Mouse (Mus musculus) gastrocnemius, postnatal 4 days (tissue): ENCODE results near the gene Klhl33. TPM values are rescaled to one million over a fixed set of nuclear protein-coding genes. Genes with fewer than 3 reads are reported as not detected.
"Not testable (repeated sequence)": the region's sequence is repeated elsewhere in the genome, so short reads cannot be mapped to it uniquely, and the experiment has no call there.

Experiments
- DNase-seq, 2 experiments: peaks; one replicate each; pipeline ENCODE4 v3.0.0; 2021 to 2022; ENCODE audit warnings: low spot score in 2 of 2, mixed read lengths in 2 of 2
- total RNA-seq, 2 experiments: library from RNA; stranded (reverse); gene quantifications; 2 replicates each; pipeline ENCODE4 v1.2.3; 2021

The Klhl33 gene
- total RNA-seq, 2 experiments from 2014 or later, result 5.8 to 10.1 TPM

- DNase-seq, result no peak
Measured at GRCm38 (mm10) chr14:50904828-50905129, 7.5 kb upstream of the Klhl33 start.

DNA sequence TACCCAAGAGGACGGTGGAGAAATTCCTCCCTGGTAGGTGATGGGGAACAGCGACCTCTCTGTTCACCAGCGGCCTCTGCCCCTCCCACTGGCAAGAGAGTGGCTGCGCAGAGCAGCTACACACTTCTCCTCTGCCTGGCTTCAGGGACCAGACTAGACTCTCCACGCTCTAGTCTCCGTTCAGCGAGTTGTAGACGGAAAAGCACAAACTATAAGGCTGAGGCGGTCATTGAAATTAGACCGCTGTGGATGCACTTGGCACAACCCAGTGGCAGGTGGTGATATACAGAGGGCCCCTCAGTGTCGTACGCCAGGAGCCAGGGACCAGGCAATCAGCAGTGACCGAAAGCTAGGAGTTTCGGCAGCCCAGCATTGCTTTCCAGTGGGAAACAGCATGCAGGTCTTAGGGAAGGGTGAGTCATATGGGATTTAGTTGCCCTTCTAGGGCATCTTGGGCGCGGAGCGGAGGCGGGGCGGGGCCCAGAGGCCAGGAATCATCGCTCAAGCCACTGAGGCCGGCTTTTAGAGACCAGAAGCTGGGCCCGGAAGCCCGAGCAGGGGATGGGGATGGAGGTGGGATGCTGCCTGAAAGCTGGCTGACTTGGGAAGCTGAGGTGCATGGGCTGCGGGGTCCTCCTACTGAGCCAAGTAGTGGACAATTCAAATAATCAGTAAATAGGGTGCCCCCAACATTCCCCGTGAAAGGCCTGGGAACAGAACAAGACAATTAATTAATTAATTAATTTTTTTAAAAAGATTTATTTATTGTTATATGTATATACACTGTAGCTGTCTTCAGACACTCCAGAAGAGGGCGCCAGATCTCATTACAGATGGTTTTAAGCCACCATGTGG, 6.9 kb upstream of the Klhl33 start:
- peak in 1 of 2 experiments; percentile 29 for DNase-seq

DNA sequence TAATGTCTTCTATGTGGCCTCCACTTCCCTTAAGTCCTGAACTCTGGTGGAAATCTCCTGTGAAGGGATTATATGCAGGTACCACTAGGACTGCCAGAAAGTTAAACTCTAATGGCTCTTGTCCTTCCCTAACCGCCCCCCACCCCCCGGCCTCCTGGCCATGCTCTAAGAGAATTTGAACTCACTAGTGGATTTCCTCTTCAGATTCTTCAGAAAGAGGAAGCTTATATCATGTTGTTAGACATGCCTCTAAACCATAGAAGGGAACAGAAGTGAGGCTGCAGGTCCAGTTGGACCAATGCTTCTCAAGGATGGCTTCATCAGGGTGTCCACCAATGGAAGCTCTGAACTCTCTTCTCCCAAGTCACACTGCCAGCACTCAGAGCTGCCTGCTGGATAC, 685 bp upstream of the Klhl33 start:
- not testable (repeated sequence) for DNase-seq

DNA sequence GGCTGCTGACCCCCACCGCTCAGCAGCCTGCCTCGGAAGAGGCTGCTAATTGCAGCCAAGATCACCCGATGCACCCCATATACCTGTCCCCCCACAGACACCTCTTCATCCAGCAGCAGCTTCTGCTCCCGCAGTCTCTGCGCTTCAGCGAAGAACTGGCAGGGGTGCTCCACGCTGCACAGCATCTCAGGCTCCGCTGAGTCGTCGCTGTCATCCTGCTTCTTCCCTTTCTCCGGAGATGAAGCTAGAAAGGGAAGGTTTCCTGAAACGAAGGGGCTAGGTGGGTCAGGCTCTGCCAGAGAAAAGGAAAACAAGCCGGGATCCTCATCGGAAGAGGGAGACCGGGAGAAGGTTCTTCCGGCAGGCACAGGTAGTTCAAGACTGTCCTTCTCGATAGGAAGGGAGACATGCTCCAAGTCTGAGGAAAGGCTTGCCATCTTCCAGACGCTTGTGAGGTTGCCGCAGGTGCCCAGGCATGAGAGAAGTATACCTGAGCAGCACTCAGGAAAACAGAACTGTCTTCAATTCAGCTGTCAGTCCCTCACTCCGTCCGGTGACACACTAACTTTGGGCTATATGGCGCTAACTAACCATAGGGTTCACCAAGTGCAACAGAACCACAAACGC, 447 bp downstream of the Klhl33 start:
- peak in 1 of 2 experiments; percentile 16 for DNase-seq

- peak in 1 of 2 experiments; percentile 17 for DNase-seq
Measured at GRCm38 (mm10) chr14:50895985-50896746, 1.1 kb downstream of the Klhl33 start.

GRCm38 (mm10) chr14:50895407-50895806, 1.9 kb downstream of the Klhl33 start:
- no peak for DNase-seq

DNA sequence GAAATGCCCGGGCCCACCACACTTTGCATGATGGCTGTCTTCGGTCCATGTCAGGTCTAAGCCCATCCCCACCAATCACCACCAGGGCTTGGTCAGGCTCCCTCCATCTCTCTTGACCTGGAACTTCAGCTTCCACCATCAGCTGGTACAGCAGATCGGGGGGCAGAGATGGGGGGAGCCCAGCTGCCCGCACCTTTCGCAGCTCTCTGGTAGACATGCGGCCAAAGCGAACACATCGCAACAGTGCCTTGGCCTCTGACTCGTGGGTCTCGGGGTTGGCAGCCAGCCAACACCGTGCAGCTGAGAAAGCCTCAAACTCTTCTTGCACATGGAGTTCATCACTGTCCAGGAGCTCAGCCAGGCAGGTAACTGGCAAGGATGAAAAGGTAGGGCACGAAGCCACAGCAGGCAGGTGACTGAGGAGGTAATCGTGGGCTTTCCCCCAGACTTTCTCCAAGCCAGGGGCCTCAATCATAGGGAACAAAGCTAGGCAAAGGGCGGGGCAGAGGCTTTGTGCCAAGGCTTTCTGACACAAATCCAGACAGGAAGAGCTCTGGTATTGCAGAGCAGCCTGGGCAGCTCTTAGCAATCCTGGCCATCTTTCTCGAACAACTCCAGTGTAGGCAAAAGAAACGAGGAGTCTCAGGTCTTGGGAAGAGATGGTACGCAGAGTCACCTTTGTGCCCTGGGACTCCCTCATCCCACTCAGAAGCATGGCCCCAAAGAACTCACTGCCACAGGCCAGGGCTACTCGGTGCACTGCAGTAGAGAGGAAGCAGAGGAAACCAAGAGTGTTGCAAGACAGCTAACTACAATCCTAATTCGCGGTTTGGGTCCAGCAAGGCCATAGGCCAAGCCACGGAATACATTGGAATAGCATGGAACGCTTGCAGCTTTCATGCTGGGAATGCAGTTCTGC, 4.5 kb downstream of the Klhl33 start:
- DNase-seq, result peak in 1 of 2 experiments; percentile 10

DNA sequence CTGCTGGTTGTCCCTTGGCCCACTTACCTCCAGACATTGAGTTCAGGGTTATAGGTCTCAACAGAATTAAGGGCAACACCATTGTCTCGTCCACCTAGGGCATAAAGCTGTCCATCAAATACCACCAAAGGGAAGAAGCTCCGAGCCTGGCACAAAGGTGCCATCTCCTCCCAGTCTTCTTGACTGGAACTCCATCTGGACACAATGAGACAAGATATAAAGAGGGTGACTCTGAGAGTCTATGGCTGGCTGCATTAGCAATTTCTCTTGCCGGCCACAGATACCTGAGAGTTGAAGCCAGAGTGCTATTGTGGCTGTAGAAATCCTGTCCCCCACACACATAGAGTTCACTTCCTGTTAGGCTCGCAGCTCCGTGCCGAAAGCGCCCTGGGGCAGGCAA, 5.2 kb downstream of the Klhl33 start:
- no peak for DNase-seq

DNA sequence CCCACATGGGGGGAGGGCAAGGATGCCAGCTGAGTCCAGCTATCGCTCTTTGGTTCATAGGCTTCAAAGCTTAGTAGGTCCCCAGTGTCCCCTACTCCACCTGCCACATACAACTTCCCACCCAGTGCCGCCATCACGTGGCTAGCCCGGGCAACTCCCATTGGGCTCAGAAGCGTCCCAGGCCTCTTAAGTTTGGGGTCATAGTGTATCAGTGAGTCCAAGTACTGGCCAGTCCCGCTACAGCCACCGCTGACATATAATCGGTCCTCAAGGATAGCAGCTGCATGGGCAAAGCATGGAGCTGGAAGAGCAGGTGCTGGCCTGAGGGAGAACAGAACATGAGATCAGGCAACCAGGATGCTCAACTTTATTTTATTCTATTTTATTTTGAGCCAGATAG, 5.7 kb downstream of the Klhl33 start:
- DNase-seq, result no peak

DNA sequence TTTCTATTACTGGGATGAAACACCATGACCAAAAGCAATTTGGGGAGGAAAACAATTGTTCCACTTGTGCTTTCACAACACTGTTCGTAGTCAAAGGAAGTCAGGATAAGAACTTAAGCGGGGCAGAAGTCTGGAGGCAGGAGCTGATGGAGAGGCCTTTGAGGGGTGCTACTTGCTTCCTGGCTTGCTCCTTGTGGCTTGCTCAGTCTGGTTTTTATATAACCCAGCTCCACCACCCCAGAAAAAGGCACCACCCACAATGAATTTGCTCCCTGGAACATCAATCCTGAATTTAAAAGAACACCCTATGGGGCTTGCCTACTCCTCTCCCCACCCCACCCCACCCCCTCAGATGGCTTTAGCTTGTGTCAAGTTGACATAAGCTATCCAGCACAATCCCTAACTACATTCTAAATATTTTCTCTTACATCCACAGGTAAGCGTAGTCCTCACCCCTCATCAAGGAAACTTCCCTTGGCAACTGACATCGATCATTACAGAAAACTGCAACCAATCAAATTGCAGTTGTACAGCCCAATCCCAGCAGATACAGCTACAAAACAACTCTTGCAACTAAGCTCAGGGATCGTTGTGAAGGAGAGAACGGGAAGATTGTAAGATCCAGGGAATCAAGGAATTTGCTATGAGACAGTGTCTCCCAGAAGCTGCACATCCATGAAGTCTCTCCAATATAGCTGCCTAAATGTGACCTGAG, 20.9 kb downstream of the Klhl33 start:
- no peak for DNase-seq

DNA sequence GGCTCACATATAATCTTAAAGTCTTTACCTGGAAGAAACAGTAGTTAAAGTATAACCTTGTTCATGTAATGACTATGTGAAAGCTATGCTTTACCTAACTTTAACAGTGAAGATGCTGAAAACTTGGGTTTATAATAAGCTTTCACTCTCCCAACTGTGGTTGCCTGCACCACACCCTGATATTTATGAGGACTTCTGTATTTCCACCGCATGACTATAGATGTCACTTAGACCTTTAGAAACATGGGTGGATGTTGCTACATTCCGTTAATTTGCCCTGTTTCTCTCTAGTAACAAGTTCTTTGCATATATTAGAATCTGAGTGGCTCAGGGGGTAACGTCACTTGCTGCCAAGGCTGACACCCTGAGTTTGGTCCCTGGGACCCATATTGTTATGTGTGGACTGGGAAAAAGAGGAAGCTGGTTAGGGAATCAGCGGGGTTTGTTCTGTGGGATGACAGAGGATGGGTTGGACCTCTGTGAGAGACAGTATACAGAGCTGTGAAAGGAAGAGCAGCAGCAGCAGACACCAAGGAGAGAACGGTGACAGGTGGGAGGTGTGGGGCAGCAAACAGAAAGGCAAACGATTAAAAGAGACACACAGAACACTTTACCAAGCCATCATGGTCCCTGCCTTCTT, 21.6 kb downstream of the Klhl33 start:
- DNase-seq, result no peak

DNA sequence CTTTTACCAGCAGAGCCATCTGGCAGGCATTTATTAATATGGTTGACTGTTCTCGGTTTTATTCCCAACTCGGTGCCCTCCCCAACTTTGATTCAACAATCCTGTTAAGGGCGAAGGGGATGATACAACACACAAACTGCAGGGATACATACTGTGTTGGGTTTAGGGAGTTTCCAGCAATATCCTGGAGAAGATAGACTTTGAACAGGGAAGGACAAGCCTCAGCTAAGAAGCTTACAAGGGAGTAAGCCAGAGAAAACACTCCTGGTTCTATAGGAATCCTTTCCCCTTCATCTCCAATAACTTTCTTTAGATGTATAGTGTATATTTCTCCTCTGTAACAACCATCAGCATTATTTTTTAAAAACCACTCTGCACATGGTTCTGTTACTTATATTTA, 22.1 kb downstream of the Klhl33 start:
- no peak for DNase-seq

DNA sequence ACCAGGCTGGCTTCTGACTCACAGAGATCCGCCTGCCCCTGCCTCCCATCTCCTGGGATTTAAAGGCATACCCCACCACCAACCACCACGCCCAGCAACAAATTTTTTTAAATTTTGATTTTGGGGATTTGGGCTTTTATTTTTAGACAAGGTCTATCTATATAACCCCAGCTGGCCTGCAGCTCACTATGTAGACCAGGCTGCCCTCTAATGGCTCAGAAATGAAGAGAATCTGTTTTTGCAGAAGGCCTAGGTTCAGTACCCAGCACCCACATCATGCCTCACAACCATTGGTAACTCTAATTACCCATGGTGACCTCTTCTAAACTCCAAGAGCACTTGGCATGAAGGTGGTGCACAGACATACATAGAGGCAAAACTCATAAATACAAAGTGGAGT, 26.0 kb downstream of the Klhl33 start:
- no peak for DNase-seq

DNA sequence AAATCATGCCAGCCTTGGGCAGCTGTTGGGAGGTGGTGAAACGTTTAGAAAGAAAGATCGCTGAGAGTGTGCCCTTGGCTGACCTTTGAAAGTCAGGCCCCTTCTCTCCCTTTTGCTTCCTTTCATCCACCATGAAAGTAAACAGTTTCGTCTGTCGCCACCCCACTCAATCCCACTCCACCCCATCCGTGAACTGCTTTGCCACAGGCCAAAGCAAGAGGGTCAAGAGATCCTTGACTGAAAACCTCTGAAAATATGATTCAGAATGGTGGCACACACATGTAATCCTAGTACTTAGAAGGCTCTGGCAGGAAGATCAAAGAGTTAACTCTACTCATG, 26.5 kb downstream of the Klhl33 start:
- DNase-seq, result peak in 1 of 2 experiments; percentile 16

DNA sequence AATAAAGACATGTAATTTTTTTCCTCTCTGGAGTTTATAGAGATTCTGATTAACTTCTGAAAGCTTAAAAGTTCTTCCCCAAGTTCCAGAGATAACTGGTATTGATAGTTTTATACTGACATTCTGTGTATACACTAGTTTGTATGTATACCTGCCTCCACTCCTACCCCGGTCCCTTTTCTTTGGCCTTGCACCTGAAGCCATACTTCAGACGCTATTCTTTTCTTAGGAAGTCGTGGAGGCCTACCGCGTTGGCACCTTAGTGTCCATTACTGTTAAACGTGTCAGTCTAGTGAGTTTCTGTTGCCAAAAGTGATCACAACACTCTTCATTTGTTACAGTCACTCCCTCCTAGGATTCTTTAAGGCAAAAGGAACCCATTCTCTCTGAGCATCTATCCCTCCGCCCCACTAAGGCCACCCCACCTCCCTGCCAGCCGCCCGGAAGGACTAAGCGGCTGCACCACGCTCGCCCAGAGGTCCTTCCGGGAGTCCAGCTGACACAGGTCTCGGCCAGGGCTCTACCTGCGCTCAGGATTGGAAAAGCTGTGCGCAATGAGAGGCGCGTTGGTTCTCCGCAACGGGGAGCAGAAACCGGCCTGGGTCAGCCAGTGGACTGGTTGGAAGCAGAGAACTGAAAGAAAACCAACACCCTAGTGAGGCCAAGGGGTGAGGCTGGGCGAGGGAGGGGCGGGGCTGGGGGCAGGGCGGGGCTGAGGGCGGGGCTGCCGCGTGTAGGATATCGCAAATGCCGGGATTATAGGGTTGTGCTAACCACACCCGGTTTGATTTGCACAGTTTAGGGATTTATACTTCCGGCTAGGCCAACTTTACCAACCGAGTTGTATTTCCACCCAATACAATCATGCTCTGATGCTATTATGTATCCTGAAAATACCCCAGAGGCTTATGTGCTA, 27.2 kb downstream of the Klhl33 start, which contains the start of gene Tep1:
Gene Tep1, minus strand, starts transcription at position 672 of the 916 bp plus-strand sequence.
- peak; percentile 50 to 74 for DNase-seq

DNA sequence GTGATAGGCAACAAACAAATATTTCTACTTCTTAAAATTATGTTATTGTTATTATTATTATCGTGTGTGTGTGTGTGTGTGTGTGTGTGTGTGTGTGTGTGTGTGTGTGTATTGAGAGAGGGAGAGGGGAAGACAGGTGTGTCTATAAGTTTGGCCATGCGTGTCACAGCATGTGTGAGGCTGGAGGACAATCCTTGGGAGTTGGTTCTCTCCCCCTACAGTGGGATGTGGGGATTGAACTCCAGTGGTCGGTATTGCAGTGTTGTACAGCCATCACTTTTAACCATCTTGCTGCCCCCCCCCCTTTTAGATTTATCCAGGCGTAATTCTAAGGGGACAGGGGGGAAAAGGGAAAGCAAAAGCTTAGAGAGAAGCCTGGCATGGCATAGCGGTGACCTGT, 28.7 kb downstream of the Klhl33 start:
- no peak for DNase-seq

GRCm38 (mm10) chr14:50868211-50868610, 29.1 kb downstream of the Klhl33 start:
- DNase-seq, result no peak

DNA sequence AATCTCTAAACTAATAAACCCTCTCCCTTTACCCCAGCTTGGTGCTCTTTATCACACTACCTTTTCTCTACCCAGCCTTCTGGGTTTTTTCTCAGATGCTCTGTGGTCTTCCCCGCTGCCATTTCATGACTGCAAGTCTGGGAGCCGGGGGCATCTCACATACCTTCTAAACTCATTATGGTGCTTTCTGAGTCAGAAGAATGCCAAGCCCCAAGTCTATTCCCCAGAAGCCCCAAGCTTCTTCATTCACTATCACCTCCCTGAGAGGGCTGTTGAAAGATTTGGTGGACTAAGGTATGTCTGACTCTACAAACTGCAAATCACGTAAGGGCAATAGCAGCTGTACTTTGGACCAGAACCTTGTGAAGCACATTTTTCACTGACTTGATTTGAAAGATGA, 30.3 kb downstream of the Klhl33 start:
- DNase-seq, result no peak

- DNase-seq, result not testable (repeated sequence)
Measured at GRCm38 (mm10) chr14:50865005-50865404, 32.3 kb downstream of the Klhl33 start.
